Mouse (Mus musculus) stomach, embryonic 16.5 days (tissue): ENCODE measurements around the gene Retsat. TPM values are rescaled to one million over a fixed set of nuclear protein-coding genes. Genes with fewer than 3 reads are reported as not detected.

Experiments
- ATAC-seq: fragments of 200-750 bp; cut with Nextera tagmentation; 2 replicates; pipeline ENCODE4 v1.8.0; 2017; ENCODE audit warnings: moderate number of reproducible peaks, moderate TSS enrichment; ENCODE audit not compliant: insufficient read depth, low FRiP score
- H3K27ac ChIP-seq: fragments of 300-500 bp; sonication (generic); 2 replicates; pipeline ENCODE4 v1.5.1; 2014; ENCODE audit warnings: low read length
- H3K27me3 ChIP-seq: fragments of 300-500 bp; sonication (generic); 2 replicates; pipeline ENCODE4 v1.6.1; 2014; ENCODE audit warnings: low read length, control low read depth, mixed read lengths; ENCODE audit not compliant: control insufficient read depth, insufficient read depth
- H3K36me3 ChIP-seq: fragments of 300-500 bp; sonication (generic); 2 replicates; pipeline ENCODE4 v1.6.1; 2014; ENCODE audit warnings: low read length; ENCODE audit not compliant: control insufficient read depth, insufficient read depth
- H3K4me1 ChIP-seq: fragments of 300-500 bp; sonication (generic); 2 replicates; pipeline ENCODE4 v1.6.1; 2014; ENCODE audit warnings: low read length, control low read depth, mixed read lengths; ENCODE audit not compliant: control insufficient read depth, insufficient read depth
- H3K4me2 ChIP-seq: fragments of 300-500 bp; sonication (generic); 2 replicates; pipeline ENCODE4 v1.6.1; 2014; ENCODE audit warnings: low read depth, low read length, mixed read lengths
- H3K4me3 ChIP-seq: fragments of 300-500 bp; sonication (generic); replicated peaks from 2 replicates; pipeline ENCODE4 v1.5.1; 2014; ENCODE audit warnings: mild to moderate bottlenecking, low read length
- H3K9ac ChIP-seq: fragments of 300-500 bp; sonication (generic); 2 replicates; pipeline ENCODE4 v1.6.1; 2014; ENCODE audit warnings: low read length
- H3K9me3 ChIP-seq: fragments of 300-500 bp; sonication (generic); replicated peaks from 2 replicates; pipeline ENCODE4 v1.6.1; 2016; ENCODE audit warnings: low read length, control low read depth; ENCODE audit not compliant: control insufficient read depth
- WGBS: fragments of 180-500 bp; shearing (Covaris S2); extraction: QIAGEN DNeasy Blood & Tissue Kit; methylation state at CpG from one replicate; pipeline ENCODE4 v1.1.7; 2014; 5-methylcytosine and 5-hydroxymethylcytosine counted together
- polyA plus RNA-seq: library from polyadenylated mRNA; unstranded; fragments of >200 nt; fragmentation: Nextera tagmentation; extraction: Ambion mirVana; gene quantifications from 2 replicates; pipeline ENCODE4 v1.2.1, GENCODE M21; 2015

The Retsat gene
- polyA plus RNA-seq, 1 experiment from 2014 or later = 29.6 TPM

- Histone ChIP-seq H3K36me3 (peaks cover 4% of the 10 kb centered on the region; the same call in 1 of the 2 replicates), H3K9ac (peak overlapping the region; percentile 85), H3K4me2 (peak overlapping the region; percentile 93), H3K4me1 (peaks cover 28% of the 10 kb centered on the region), H3K27me3 (no peaks in the 10 kb centered on the region), H3K4me3 (peak overlapping the region; percentile 90), H3K9me3 (no peaks in the 10 kb centered on the region), H3K27ac (no peak overlapping the region)
- ATAC-seq = no peak
- 49% methylated on average over 2 of the region's 2 CpGs for WGBS
Observed at GRCm38 (mm10) chr6:72615151-72615550, 16.9 kb downstream of the Retsat start.

- peaks cover 4% of the 10 kb centered on the region; the same call in 1 of the 2 replicates for H3K36me3 ChIP-seq
- WGBS = 20% methylated on average over 25 of the region's 25 CpGs
- no peaks in the 10 kb centered on the region for H3K9me3 ChIP-seq
- H3K4me3 ChIP-seq = peak overlapping the region; percentile 90
- peak overlapping the region; percentile 93 for H3K4me2 ChIP-seq
- peak overlapping the region; percentile 85 for H3K9ac ChIP-seq
- no peaks in the 10 kb centered on the region for H3K27me3 ChIP-seq
- ATAC-seq = no peak
- H3K4me1 ChIP-seq = peaks cover 28% of the 10 kb centered on the region
- H3K27ac ChIP-seq = no peak overlapping the region; the same call in 1 of the 2 replicates
Observed at GRCm38 (mm10) chr6:72615561-72616375, 17.5 kb downstream of the Retsat start.

DNA sequence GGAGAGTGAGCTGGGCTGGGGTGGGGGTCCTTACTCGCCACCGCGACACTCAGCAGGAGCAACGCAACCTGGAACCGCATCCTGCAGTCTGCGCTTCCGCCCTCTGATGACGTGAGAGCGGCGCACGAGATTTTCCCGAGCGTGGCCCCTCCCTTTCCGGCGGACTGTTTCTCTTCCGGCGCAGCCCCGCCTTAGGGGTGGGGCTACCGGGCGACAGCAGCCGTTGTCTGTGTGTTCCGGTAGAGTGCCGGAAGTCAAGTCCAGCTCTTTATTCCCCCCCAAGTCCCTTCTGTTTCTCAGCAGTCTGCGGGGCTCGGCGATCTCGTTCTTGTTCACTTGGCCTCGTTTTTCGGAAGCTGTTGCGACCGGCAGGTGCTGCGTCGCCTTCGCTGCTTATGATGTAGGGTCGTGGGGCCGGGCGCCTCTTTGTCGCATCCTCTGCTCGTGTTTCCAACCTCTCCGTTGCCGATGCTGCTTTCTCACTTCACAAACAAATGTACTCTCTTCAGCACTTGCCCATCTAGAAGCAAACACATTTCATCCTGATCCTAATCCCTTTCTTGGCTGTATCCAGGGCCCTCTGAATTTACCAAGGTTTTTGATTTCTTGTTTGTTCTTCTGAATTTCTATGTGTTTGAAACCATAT lies 18.5 kb downstream of the Retsat start, which contains the start of gene Tgoln1:
Tgoln1 (minus strand) TSS at position 358 of the 646 bp plus-strand sequence.
- Histone ChIP-seq H3K9ac (peak within 1 kb of the TSS; percentile 85), H3K4me2 (peak within 1 kb of the TSS; percentile 93), H3K36me3 (peaks cover 4% of the 10 kb centered on the region; the same call in 1 of the 2 replicates), H3K27me3 (no peaks in the 10 kb centered on the region), H3K27ac (peak within 1 kb of the TSS; percentile 86), H3K4me3 (peak within 1 kb of the TSS; percentile 90), H3K4me1 (peaks cover 30% of the 10 kb centered on the region), H3K9me3 (no peaks in the 10 kb centered on the region)
- under 1% methylated on average over 41 of the region's 41 CpGs for WGBS
- ATAC-seq = peak; percentile 94

- Histone ChIP-seq H3K27ac (peak overlapping the region; percentile 86), H3K9me3 (no peaks in the 10 kb centered on the region), H3K36me3 (no peaks in the 10 kb centered on the region), H3K4me1 (peaks cover 21% of the 10 kb centered on the region), H3K4me3 (0 out of 2 replicates have a peak overlapping the region, but pooled peaks have one; percentile 3), H3K27me3 (no peaks in the 10 kb centered on the region), H3K9ac (peak overlapping the region; percentile 20; the same call in 1 of the 2 replicates), H3K4me2 (peak overlapping the region; percentile 34; the same call in 1 of the 2 replicates)
- ATAC-seq = peak; percentile 61; the same call in 1 of the 2 replicates
- WGBS = 26% methylated on average over 12 of the region's 12 CpGs
Observed at GRCm38 (mm10) chr6:72619734-72620532, 21.7 kb downstream of the Retsat start.

- no peaks in the 10 kb centered on the region for H3K36me3 ChIP-seq
- no peak overlapping the region for H3K9ac ChIP-seq
- H3K4me3 ChIP-seq = no peak overlapping the region
- H3K27ac ChIP-seq = 0 out of 2 replicates have a peak overlapping the region, but pooled peaks have one; percentile 10
- no peak for ATAC-seq
- H3K9me3 ChIP-seq = no peaks in the 10 kb centered on the region
- no peak overlapping the region for H3K4me2 ChIP-seq
- 54% methylated on average over 5 of the region's 5 CpGs for WGBS
- peaks cover 11% of the 10 kb centered on the region; the same call in 1 of the 2 replicates for H3K4me1 ChIP-seq
- no peaks in the 10 kb centered on the region for H3K27me3 ChIP-seq
Observed at GRCm38 (mm10) chr6:72620920-72621319, 22.6 kb downstream of the Retsat start.

- Histone ChIP-seq H3K4me3 (no peak overlapping the region), H3K27me3 (no peaks in the 10 kb centered on the region), H3K4me1 (peaks cover 5% of the 10 kb centered on the region; the same call in 1 of the 2 replicates), H3K4me2 (no peak overlapping the region), H3K27ac (no peak overlapping the region), H3K36me3 (peaks cover 4% of the 10 kb centered on the region; the same call in 1 of the 2 replicates), H3K9me3 (no peaks in the 10 kb centered on the region), H3K9ac (no peak overlapping the region)
- 37% methylated on average over 3 of the region's 3 CpGs for WGBS
- ATAC-seq = no peak
Observed at GRCm38 (mm10) chr6:72622917-72623316, 24.6 kb downstream of the Retsat start.

GRCm38 (mm10) chr6:72623661-72624402 lies 25.6 kb downstream of the Retsat start:
- ATAC-seq = no peak

GRCm38 (mm10) chr6:72626391-72626790 lies 28.1 kb downstream of the Retsat start:
- no peak for ATAC-seq
- H3K9me3 ChIP-seq = no peaks in the 10 kb centered on the region
- H3K27ac ChIP-seq = no peak overlapping the region
- no peak overlapping the region for H3K9ac ChIP-seq
- 0 out of 2 replicates have a peak, but pooled peaks cover 3% of the 10 kb centered on the region for H3K4me1 ChIP-seq
- no peaks in the 10 kb centered on the region for H3K27me3 ChIP-seq
- WGBS = 88% methylated on average over 7 of the region's 7 CpGs
- H3K4me3 ChIP-seq = no peak overlapping the region
- peaks cover 8% of the 10 kb centered on the region; the same call in 1 of the 2 replicates for H3K36me3 ChIP-seq
- H3K4me2 ChIP-seq = no peak overlapping the region

More at GRCm38 (mm10) chr6:72623661-72624402, 25.6 kb downstream of the Retsat start:
- Histone ChIP-seq H3K27ac (no peak overlapping the region), H3K4me2 (no peak overlapping the region), H3K9ac (no peak overlapping the region), H3K9me3 (no peaks in the 10 kb centered on the region), H3K4me1 (peaks cover 5% of the 10 kb centered on the region; the same call in 1 of the 2 replicates), H3K27me3 (no peaks in the 10 kb centered on the region), H3K36me3 (peaks cover 8% of the 10 kb centered on the region; the same call in 1 of the 2 replicates), H3K4me3 (no peak overlapping the region)
- 90% methylated on average over 8 of the region's 8 CpGs for WGBS
